Mouse (Mus musculus): ENCODE results near the gene Ercc2.

The Ercc2 gene

DNA sequence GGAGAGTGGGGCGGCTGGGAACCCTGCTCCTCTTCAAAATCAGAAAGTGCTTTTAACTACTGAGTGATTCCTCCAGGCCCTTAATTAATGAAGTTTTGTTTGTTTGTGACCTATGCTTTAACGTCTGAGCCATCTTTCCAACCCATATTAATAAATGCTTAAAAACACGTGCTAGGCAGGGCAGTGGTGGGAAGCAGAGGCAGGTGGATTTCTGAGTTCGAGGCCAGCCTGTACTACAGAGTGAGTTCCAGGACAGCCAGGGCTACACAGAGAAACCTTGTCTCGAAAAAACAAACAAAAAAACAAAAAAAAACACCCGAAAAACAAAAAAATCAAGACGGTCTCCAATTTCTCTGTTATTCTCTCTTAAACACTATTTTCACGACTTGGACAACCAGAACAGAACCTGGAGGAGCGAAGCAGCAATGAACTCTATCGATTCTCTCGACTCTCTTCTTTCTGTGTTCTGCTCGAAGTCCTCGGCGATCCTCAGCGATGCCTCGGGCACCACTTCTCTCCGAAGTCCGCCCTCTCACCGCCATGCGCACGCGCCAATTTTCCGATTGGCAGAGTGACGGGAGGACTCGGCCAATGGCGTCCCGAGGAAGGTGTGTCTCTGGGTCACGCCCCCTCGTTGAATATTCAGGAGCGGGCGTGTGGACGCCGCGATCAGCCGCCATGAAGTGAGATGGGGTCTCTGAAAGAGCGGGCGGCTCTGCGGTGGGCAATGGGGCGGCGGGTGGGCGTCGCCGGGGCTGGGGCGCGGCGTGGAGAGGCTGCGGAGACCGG is at the start of gene Ercc2:
Gene Ercc2 (plus strand): TSS at position 634 of the 789 bp plus-strand sequence.
- DNase-seq (ENCODE audit: extremely low spot score): peak; percentile 98

DNA sequence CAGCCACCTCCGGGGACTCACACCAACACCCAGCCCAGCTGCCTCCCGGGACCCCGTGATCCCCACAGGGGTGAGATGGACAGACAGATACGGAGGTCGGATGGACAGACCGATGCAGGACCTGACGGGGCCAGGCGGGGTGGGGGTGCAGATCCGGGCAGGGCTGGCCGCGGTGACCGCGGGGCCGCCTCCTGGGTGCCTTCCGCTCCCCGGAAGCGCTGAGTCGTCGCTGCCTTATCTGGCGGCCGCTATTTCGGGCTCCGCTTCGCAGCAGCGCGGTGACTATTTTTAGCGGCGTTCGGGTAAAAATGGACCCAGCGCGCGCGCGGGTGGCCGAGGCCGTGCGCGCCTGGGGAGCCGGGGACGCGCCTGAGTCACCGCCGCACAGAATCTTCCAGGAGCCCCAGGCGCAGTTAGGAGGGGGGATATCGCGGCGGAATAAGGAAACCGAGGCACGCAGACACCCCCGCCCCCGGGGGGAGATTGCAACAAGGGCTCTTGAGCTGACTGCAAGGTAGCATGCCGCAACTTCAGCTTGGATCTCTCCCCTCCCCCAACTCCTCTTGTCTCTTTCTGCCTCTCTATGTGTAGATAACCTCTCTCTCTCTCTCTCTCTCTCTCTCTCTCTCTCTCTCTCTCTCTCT is 49.0 kb upstream of the Ercc2 start:
- DNase-seq (ENCODE audit: extremely low spot score): peak; percentile 56

DNA sequence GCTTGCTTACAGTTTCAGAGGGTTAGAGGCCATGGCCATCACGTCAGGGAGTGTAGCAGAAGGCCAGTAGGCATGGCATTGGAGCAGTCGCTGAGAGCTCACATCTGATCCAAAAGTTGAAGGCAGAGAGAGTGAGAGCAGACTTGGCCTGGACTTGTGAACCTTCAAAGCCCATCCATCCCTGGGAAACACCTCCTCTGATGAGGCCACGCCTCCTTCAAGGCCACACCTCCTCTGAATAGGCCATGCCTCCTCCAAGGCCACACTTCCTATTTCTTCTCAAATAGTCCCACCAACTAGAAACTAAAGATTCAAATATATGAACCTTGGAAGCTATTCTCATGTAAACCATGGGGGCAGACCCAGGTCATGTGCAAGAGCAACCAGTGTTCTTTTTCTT is 46.2 kb upstream of the Ercc2 start:
- DNase-seq (ENCODE audit: extremely low spot score): no peak

DNA sequence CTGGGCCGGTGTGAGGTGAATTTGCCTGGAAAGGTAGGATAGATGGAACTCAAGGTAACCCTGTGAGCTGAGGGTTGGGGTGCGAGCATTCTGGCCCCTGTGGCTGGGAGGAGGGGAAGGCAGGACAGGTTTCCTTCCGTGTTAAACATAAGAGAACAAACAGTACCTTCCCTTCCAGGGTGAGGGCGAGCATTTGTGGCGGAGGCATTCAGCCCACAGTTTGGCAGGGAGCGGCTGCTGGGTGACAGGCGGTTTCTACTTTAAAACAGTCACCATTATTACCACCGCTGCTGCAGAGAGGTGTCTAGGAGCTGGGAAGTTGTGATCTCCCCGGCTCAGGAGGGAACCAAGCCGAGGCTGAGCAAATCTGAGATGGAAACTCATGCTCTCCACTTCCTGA is 44.7 kb upstream of the Ercc2 start:
- no peak for DNase-seq (ENCODE audit: extremely low spot score)

DNA sequence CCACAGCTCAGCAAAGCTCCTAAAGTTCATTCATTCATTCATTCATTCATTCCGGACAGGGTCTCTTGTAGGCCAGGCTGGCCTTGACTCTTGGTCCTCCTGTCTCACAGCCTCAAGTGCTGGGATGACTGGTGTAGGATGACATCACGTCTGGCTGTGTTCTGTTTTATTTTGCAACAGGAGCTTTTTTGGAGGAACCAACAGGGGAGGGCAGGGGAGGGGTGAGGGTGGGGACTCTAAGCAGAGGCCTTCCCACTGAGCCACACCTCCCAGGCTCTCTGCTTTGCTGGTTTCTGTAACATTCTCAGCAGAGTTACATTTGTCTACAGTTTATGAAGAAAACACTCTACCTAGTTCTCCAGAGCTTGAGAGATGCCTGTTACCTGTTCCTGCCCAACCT is 43.8 kb upstream of the Ercc2 start:
- DNase-seq (ENCODE audit: extremely low spot score): no peak

DNA sequence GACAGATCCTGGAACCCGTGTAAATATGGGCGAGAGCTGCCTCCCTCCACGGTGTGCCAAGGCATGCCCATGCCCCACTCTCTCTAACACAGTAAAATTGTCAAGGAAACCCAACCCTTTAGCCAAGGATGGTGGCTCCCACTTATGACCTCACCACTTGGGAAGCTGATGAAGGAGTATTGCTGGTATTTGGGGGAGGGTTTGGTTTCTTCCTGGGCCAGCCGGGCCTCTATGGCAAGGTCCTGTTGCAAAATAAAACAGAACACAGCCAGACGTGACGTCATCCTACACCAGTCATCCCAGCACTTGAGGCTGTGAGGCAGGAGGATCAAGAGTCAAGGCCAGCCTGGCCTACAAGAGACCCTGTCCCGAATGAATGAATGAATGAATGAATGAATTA is 43.2 kb upstream of the Ercc2 start:
- no peak for DNase-seq (ENCODE audit: extremely low spot score)

DNA sequence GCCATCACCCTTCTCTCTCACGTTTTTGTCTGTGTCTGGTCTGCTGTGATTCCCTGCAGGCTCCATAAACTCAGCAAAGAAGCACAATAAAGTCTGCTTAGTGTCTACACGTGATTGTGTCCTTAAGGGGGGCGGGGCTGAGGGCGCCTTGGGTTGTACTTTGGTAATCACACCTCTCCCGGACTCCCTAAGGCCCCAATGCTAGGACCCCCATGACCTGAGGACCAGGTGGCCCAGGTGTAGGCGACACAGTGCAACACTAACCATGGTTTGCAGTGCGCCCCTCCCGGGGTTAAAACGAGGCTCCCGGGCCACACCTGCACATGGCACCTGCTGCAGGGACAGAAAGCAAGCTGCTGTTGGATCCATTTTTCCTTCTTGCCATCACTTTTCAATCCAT is 40.6 kb upstream of the Ercc2 start:
- no peak for DNase-seq (ENCODE audit: extremely low spot score)

DNA sequence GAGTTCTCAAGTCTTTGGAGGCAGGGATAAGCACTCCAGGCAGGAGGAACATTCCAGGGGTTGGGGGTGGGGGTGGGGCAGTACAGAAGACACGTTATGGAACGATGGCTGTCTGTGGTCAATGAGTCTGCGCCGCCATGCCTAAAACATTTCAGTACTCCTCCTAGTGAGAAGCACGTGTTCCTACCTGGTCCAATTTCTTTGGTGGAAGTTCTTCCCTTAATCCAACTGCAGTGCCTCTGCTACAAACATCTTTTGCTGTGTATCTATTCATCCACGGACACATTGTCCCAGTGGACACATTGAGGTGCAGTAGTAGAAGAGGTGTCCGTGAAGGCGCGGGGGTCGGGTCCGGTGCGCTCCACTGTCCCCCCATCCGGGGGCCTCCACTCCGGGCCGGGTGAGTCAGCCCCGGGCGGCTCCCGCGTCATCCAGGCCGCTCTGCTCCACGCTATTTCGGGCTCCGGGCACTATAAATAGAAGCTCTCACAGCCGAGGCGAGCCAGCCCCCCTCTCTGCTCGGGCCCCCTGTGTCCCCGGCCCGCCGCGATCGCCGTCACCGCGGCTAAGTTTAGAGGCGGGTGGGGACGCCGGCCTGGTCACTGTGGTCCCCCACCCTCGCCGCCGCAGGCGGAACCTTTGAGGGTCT is 39.9 kb upstream of the Ercc2 start:
- peak; percentile 54 for DNase-seq (ENCODE audit: extremely low spot score)

DNA sequence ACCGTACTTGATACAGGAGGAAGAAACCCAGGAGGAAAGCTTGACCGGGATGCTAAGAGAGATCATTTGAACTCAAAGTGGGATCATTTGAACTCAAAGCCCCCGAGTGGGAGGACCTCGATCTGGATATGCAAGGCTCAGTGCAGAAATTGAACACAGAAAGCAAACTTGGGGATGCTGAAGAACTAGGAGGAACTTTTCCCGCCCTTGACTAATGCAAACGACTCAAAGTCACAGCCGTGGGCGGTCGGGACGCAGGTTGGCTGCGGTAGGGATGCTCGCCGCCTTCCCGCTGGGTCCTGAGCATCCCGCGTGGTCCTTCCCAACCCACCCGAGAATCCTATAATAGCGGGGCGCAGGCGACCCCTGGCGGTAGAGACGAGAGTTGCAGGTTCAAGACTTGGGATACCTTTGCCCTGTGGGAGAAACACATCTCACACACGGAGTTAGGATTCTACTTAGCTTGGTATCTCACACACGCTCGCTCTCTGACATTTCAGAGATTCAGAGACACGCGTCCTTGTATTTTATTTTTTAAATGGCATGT is 39.3 kb upstream of the Ercc2 start:
- peak; percentile 88 for DNase-seq (ENCODE audit: extremely low spot score)

DNA sequence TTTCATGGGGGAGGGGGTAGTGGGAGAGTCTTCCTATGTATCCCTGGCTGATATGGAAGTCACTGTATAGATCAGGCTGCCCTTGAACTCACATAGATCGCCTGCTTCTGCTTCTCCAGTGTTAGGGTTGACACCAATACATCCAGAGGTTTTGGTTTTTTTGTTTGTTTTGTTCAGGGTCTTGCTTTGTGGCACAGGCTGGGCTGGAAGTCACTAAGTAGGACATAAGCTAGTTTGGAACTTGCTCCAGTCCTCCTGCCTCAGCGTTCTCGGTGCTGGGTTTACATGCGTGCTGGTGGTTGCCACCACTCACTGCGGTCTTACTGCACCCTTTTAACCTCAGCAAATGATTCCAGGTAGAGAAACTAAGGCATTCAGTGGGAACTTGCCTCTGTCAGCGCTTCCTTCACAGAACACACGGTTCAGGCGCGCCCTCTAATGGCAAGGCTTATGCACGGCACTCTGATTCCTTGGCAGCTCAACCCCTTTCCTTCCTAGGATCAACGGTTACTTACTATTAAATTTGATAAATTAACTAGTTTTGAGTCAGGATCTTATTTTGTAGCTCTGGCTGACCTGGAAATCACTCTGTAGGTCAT is 38.5 kb upstream of the Ercc2 start:
- peak; percentile 80 for DNase-seq (ENCODE audit: extremely low spot score)

DNA sequence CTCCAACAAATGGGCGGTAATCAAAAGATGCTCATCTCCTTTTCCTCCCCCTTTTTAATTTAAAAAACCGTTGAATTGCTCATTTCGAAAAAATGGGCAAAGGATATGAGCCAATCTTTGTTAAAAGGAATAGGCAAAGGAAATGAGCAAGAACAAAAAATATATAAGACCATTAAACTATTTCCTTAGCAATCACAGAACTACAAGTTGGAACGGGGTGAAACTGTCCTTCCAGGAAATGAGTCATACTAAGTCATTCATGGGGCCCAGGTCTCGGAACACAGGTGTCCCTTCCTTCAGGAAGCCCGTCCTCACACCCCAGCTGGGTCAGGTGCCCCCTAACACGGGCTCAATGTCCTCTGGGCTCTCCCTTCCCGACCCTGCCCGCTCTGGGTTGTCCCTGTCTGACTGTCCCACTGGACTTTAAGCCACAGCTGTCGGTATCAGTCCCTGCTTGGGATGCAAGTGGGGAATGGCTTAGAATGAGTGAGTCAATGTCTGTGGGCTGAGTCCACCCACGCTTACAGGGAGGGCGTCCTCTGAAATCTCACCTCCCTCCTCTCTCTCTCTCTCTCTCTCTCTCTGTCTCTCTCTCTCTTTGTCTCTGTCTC is 37.5 kb upstream of the Ercc2 start, which contains the start of gene Ercc1:
Gene Ercc1 (plus strand): TSS at position 542 of the 611 bp plus-strand sequence.
- DNase-seq (ENCODE audit: extremely low spot score): no peak

DNA sequence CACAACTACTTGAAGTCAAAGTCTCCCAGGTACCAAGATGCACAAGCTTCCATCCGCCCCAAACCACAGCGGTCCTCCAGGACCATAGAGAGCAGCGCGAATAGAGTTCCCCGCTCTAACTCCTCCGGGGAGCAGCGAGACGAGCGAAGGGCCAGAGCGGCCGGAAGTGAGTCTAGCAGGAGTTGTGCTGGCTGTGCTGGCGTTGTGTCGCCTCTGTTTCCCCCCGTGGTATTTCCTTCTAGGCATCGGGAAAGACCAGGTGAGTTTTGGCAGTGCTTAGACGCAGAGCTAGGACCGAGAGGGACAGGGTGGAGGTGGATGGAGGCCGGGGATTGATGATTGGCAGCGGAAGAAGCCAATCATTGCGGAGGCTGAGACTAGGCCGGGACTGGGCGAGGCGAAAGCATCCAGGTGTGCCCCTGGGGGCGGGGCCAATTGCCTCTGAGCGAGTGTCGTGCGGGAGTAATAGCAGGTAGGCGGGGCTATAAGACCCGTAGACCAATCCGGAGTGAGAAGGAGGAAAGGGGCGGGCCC is 36.8 kb upstream of the Ercc2 start:
- peak; percentile 98 for DNase-seq (ENCODE audit: extremely low spot score)

DNA sequence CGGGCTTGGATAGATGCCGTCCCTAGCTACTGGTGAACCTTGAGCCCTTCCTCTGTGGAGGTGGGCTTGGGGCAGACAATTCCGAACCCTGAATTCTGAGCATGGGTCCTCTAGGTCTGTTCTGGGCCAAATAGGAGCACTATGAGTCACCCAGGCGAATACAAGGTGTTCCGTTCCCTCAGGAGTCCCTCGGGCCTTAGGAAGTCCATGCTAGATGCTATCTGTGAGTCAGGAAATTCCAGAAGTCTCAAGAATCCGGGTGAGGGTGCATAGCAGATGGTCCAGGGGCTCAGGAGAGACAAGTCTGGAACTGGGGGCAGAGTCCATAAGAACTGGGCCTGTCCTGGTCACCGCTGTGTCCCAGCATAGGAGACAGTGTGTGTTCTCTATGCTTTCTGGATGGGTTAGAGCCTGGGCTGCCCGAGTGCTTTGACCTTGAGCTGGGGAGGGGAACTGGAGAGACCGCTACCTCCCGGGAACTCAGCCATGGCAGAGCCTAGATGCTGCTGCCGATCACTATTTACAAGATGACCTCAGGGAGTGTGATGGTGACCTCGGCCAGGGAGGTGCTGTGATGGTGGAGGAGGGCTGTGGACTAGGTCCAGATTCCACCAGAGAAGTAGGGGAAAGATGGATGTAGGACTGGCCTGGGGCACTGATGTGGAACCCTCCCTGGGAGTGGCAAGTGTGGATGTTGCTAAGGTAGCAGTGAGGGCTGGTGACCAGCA is 32.5 kb upstream of the Ercc2 start:
- no peak for DNase-seq (ENCODE audit: extremely low spot score)

DNA sequence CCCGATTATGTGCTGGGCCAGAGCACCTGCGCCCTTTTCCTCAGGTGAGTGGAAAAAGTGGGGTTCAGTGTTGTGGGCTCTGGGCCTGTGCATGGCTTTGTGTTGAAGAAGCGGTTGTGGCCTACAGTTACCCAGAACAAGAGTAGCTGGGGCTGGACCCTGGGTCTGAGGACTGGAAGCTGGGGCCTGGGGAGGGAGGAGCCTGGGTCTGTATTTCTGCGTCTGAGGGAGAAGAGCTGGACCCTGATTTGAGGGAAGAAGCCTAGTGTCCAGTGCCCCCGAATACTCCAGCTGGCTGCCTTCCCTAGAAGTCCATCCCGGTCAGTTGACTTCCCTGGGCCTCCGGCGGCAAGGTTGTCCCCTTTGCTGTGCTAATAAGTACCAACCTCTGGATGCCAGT is 31.6 kb upstream of the Ercc2 start:
- DNase-seq (ENCODE audit: extremely low spot score): no peak

DNA sequence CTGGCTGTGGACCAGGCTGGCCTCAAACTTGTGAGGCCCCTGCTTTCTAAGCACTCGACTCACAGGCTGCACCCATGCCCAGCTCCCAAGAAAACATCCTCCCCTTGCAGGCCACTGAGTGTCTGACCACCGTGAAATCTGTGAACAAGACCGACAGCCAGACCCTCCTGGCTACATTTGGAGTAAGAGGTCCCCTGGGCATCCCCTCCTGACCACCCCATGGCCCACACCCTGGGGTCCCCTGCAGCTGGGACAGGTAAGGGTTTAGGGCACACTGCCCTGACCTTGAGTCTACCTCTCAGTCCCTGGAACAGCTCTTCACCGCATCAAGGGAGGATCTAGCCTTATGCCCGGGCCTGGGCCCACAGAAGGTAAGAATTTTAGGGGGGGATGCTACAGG is 26.8 kb upstream of the Ercc2 start:
- DNase-seq (ENCODE audit: extremely low spot score): no peak

DNA sequence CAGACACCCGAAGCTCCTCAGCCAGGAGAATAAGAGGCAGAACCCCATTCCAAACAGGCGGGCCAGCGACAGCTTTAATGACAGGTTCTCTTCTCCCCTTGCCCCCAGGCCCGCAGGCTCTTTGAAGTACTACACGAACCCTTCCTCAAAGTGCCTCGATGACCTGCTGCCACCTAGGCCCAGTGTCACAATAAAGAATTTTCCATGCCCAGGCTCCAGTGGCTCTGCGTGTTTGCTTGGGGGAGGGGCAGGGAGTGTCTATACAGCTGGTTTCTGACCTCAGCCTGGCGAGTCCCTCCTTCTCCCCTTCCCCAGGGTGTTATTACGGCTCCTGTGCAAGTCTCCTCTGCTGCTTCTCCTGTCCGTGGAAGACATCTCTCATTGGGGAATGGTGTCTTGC is 25.5 kb upstream of the Ercc2 start:
- peak; percentile 17 for DNase-seq (ENCODE audit: extremely low spot score)

DNA sequence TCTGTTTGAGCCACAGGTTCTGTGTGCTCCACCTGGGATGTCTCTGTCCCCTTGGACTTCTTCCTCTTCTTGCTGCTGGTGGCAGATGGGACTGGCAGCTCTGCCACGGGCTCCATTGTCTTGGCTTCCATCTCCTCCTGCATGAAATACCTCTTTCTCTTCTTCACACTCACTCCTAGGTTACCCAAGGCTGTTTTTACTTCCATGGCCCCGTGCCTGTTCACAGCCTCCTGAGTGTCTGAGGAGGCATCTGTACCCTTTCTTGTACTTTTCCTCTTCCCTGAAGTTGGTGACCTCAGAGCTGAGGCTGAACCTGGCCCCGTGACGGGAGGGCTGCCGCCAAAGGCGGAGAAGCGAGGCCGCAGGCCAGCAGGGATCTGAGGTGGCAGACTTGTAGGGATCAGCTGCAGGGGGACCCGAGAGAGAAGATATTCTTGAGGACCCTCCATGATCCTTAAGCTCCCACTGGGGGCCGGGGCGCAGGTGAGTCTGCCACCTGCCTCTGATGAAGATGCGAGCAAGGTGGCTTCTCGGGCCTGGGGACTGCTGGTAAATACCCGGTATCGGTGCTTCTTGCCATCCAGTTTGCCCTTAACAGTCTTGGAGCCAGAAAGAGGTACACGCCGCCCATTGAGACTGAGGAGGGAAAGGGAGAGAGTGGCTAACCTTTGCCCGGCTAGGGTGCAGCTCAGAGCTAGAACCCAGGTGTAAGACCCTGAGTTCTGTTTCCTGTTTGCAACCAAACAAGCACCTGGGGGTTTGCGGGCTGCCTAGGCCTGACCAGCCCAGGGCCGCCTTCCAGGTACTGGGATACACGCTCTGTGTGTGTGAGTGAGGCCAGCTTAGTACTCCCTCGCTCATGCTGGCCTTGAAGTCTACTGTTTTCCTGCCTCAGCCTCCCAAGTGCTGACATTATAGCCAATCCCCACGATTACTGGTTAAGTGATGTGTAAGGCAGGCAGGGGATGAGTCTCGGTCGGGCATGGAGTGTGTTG is 24.1 kb upstream of the Ercc2 start:
- DNase-seq (ENCODE audit: extremely low spot score): no peak

DNA sequence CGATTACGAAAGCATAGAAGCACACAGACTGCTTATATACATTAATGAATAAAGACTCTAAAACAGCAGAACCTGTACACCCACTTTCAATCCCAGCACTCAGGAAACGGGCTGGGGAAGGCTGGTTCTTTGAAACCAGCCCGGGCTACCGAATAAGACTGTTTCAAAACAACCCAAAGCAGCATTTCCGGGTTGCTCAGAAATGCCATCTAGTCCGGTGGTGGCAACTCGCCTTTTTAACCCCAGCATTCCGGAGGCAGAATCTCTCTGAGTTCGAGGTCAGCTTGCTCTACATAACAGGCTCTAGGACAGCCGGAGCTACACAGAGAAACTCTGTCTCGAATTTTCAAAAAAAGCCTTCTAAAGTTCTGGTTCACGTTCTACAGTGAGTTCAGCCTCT is 23.2 kb upstream of the Ercc2 start:
- DNase-seq (ENCODE audit: extremely low spot score): peak; percentile 19

DNA sequence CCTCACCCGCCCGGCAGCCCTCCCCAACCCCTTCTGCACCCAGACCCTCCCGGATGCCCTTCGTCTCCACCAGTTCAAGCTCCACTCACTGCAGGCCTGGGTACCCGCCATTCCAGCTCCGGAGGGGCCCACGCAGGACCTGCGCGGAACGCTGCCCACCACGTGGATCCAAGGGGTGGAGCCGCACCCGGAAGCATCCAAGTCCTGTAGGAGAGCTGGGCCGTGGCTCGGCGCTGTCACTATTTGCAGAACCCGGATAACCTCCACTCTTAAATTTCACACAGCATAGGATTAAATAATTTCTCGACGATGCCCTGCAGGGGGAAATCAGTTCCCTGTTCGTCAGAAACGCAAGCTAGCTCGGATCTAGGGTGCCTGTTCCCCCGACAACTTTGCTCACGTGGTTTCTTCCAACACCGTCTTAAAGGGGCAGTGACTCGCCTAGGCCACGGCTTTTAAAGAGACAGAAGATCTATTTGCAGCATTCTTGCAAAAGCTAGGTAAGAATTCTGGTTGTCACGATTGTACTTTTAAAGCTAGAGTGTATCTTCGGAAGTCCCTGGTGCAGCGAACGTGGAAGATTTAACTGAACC is 22.4 kb upstream of the Ercc2 start, which contains the start of the genes Cd3eap and Ppp1r13l:
Gene Cd3eap (minus strand): TSS at position 185 of the 593 bp plus-strand sequence.
Gene Ppp1r13l (plus strand): TSS at position 451 of the 593 bp plus-strand sequence.
- peak; percentile 92 for DNase-seq (ENCODE audit: extremely low spot score)
